Mouse (Mus musculus) heart, adult 2 months (tissue): ENCODE results near the gene Nell2. TPM values are rescaled to one million over a fixed set of nuclear protein-coding genes. Genes with fewer than 3 reads are reported as not detected.

ENCODE experiments used
- DNase-seq, 2 experiments: peaks; one replicate each; pipeline ENCODE4 v3.0.0; 2021
- H3K27ac ChIP-seq: fragments of 200-600 bp; 2 replicates; pipeline ENCODE4 v1.8.1; 2022
- H3K27me3 ChIP-seq: fragments of 200-500 bp; 2 replicates; pipeline ENCODE4 v1.6.1; 2012; ENCODE audit warnings: mild to moderate bottlenecking, low read length, inconsistent platforms, mixed read lengths; ENCODE audit not compliant: control insufficient read depth, insufficient read depth
- H3K36me3 ChIP-seq: fragments of 200-500 bp; 2 replicates; pipeline ENCODE4 v1.6.1; 2012; ENCODE audit warnings: low read length, inconsistent platforms; ENCODE audit not compliant: control insufficient read depth, insufficient read depth
- H3K4me1 ChIP-seq: fragments of 200-500 bp; 2 replicates; pipeline ENCODE4 v1.6.1; 2011; ENCODE audit warnings: low read length; ENCODE audit not compliant: control insufficient read depth, insufficient read depth
- H3K4me3 ChIP-seq: fragments of 200-600 bp; 2 replicates; pipeline ENCODE4 v1.8.1; 2022
- H3K79me2 ChIP-seq: fragments of 200-500 bp; replicated peaks from 2 replicates; pipeline ENCODE4 v1.6.1; 2012; ENCODE audit warnings: mild to moderate bottlenecking, inconsistent platforms, low read length, moderate library complexity, mixed read lengths; ENCODE audit not compliant: control insufficient read depth, insufficient read depth
- H3K9ac ChIP-seq: fragments of 200-500 bp; 2 replicates; pipeline ENCODE4 v1.6.1; 2012; ENCODE audit warnings: low read depth, mild to moderate bottlenecking, control low read depth, inconsistent platforms, low read length, mixed read lengths
- CTCF ChIP-seq: fragments of 200-600 bp; IDR thresholded peaks from 2 replicates; pipeline ENCODE4 v1.8.1; 2022; ENCODE audit warnings: antibody characterized with exemption, mild to moderate bottlenecking, moderate library complexity
- EP300 ChIP-seq: fragments of 200-500 bp; IDR thresholded peaks from 2 replicates; pipeline ENCODE4 v1.6.1; 2011; ENCODE audit warnings: low read depth, low read length, control low read depth; ENCODE audit not compliant: insufficient read depth
- POLR2A ChIP-seq: fragments of 200-500 bp; IDR thresholded peaks from 2 replicates; pipeline ENCODE4 v1.6.1; 2011; ENCODE audit warnings: mild to moderate bottlenecking, low read depth, low read length, control low read depth; ENCODE audit not compliant: insufficient read depth
- WGBS: fragments of 180-500 bp; shearing (Covaris S2); methylation state at CpG from one replicate; pipeline ENCODE4 v1.1.7; 2018; 5-methylcytosine and 5-hydroxymethylcytosine counted together
- intact Hi-C: fragments of 180-260 bp; cut with DNase I; formaldehyde crosslinking; loops from one replicate; pipeline ENCODE4 v1.15.1; 2025
- polyA plus RNA-seq: library from polyadenylated mRNA; depleted of rRNA; stranded (reverse); fragments of >200 nt; gene quantifications from 2 replicates; pipeline ENCODE4 v1.2.3, GENCODE M21; 2012
- total RNA-seq, 2 experiments: library from RNA; stranded (reverse); gene quantifications; 2 replicates each; pipeline ENCODE4 v1.2.3; 2021

Nell2 gene
- total and polyA plus RNA-seq, 3 experiments, result 0.06 to 0.08 TPM; not detected in 1

GRCm38 (mm10) chr15:95138709-95139409, 389.5 kb downstream of the Nell2 start:
- no peaks in the 10 kb centered on the region for H3K36me3 ChIP-seq
- TF ChIP-seq EP300 (no peak), POLR2A (no peak), CTCF (no peak)
- DNase-seq, result no peak
- no peak overlapping the region for H3K4me3 ChIP-seq
- H3K27ac ChIP-seq, result no peak overlapping the region
- intact Hi-C loops, result no loop called here
- no peaks in the 10 kb centered on the region for H3K79me2 ChIP-seq
- H3K4me1 ChIP-seq, result no peaks in the 10 kb centered on the region
- WGBS, result 59% methylated on average over 12 of the region's 12 CpGs
- H3K27me3 ChIP-seq, result no peaks in the 10 kb centered on the region
- no peak overlapping the region for H3K9ac ChIP-seq

- H3K27me3 ChIP-seq, result no peaks in the 10 kb centered on the region
- intact Hi-C loops, result no loop called here
- DNase-seq, result no peak
- no peak overlapping the region for H3K4me3 ChIP-seq
- no peaks in the 10 kb centered on the region for H3K36me3 ChIP-seq
- TF ChIP-seq EP300 (no peak), CTCF (no peak), POLR2A (no peak)
- no peak overlapping the region for H3K27ac ChIP-seq
- H3K9ac ChIP-seq, result no peak overlapping the region
- H3K4me1 ChIP-seq, result no peaks in the 10 kb centered on the region
- H3K79me2 ChIP-seq, result no peaks in the 10 kb centered on the region
- WGBS, result 65% methylated on average over 10 of the region's 10 CpGs
Observed at GRCm38 (mm10) chr15:95137018-95137810, 391.1 kb downstream of the Nell2 start.

DNA sequence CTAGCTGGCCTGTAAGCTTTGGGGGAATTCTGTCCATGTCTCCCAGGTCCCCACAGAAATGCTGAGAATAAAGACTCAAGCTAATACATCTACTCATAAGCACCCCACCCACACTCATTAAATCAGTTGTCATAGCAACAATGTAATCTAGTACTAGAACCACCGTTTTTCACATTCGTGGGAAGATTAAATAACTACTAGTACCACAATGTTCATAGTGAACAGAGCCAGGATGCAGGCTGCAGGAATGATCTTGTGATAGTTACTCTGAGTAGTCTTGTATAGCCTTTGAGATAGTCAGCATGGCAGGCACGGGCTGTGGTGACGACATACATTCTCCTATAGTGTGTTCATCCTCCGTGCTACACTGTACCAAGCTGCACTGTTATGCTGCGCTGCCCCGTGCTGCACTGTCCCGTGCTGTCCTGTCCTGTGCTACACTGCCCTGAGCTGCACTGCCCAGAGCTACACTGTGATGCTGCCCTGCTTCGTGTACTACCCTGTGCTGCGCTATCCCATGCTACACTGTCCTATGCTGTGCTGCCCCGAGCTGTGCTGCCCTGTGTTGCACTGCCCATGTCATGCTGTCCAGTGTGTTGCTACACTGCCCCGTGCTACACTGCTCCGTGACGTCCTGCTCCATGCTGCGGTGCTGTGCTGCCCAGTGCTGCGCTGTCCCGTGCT, 392.3 kb downstream of the Nell2 start:
- no peaks in the 10 kb centered on the region for H3K79me2 ChIP-seq
- DNase-seq, result no peak
- H3K9ac ChIP-seq, result no peak overlapping the region
- TF ChIP-seq CTCF, result no peak
- no peak for TF ChIP-seq EP300
- no peak for TF ChIP-seq POLR2A
- no peaks in the 10 kb centered on the region for H3K36me3 ChIP-seq
- intact Hi-C loops, result no loop called here
- WGBS, result 84% methylated on average over 17 of the region's 17 CpGs
- no peaks in the 10 kb centered on the region for H3K4me1 ChIP-seq
- H3K27me3 ChIP-seq, result no peaks in the 10 kb centered on the region
- no peak overlapping the region for H3K4me3 ChIP-seq
- H3K27ac ChIP-seq, result no peak overlapping the region

GRCm38 (mm10) chr15:95131401-95131800, 397.0 kb downstream of the Nell2 start:
- H3K36me3 ChIP-seq, result no peaks in the 10 kb centered on the region

GRCm38 (mm10) chr15:95108626-95109025, 419.7 kb downstream of the Nell2 start:
- H3K4me3 ChIP-seq, result no peak overlapping the region
- no peak for DNase-seq
- H3K4me1 ChIP-seq, result no peaks in the 10 kb centered on the region
- no peaks in the 10 kb centered on the region for H3K36me3 ChIP-seq
- H3K9ac ChIP-seq, result no peak overlapping the region
- H3K27me3 ChIP-seq, result no peaks in the 10 kb centered on the region
- H3K79me2 ChIP-seq, result no peaks in the 10 kb centered on the region
- H3K27ac ChIP-seq, result no peak overlapping the region
- no peak for TF ChIP-seq EP300
- TF ChIP-seq CTCF, result no peak
- no peak for TF ChIP-seq POLR2A
- intact Hi-C loops, result no loop called here
- WGBS, result 82% methylated on average over 4 of the region's 4 CpGs

More at GRCm38 (mm10) chr15:95131401-95131800, 397.0 kb downstream of the Nell2 start:
- Histone ChIP-seq H3K4me1 (no peaks in the 10 kb centered on the region), H3K27ac (no peak overlapping the region), H3K79me2 (no peaks in the 10 kb centered on the region), H3K9ac (no peak overlapping the region), H3K4me3 (no peak overlapping the region), H3K27me3 (no peaks in the 10 kb centered on the region)
- intact Hi-C loops, result no loop called here
- TF ChIP-seq CTCF, result no peak
- TF ChIP-seq POLR2A, result no peak
- no peak for TF ChIP-seq EP300
- no peak for DNase-seq
- 55% methylated on average over 4 of the region's 4 CpGs for WGBS

GRCm38 (mm10) chr15:95107246-95107809, 421.0 kb downstream of the Nell2 start:
- Histone ChIP-seq H3K27me3 (no peaks in the 10 kb centered on the region), H3K4me1 (no peaks in the 10 kb centered on the region), H3K36me3 (no peaks in the 10 kb centered on the region), H3K27ac (no peak overlapping the region), H3K9ac (no peak overlapping the region), H3K4me3 (no peak overlapping the region), H3K79me2 (no peaks in the 10 kb centered on the region)
- TF ChIP-seq CTCF (no peak), EP300 (no peak), POLR2A (no peak)
- DNase-seq, result no peak
- intact Hi-C loops, result no loop called here
- WGBS, result 81% methylated on average over 8 of the region's 8 CpGs
